Mouse (Mus musculus): ENCODE results near the gene Dop1a. TPM values are rescaled to one million over a fixed set of nuclear protein-coding genes. Genes with fewer than 3 reads are reported as not detected.
A peak's percentile ranks its signal among the peaks of the same experiment; 100 is the strongest.

The Dop1a gene
- polyA plus RNA-seq, 1 experiment from 2014 or later: 10.0 TPM

DNA sequence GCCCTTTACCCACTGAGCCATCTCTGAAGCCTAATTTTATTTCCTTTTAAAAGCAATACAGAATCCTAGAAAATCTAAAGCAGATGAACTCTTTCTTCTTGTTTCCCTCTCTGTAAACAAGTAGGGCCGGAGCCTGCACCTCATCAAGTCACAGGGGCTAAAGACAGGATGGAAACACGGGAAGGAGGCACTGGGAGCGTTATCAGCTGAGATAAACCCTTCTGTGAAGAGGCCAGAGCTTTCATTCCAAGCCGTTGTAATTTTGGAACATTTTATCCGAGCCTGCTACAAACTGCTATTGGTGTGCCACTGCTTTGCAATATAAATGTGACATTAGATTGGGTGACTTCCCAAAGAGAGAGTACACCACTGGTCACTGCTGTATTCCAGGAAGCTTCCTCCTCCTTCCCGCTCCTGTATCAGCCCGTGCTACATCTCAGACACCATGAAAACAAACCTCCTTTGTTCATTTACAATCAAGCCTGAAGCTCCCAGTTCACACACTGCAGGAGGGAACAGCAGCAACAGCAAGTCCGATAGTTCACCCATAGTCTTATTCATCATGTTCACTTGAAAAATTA lies 132.9 kb downstream of the Dop1a start:
- Histone ChIP-seq H3K36me3 (ENCODE audit: control insufficient read depth, insufficient read depth) (no peaks in the 10 kb centered on the region; the same call in 1 of the 2 replicates), H3K4me3 (ENCODE audit: low read depth, low read length) (no peak overlapping the region), H3K9me3 (ENCODE audit: control insufficient read depth) (no peaks in the 10 kb centered on the region), H3K27ac (ENCODE audit: low read depth, low read length) (no peak overlapping the region), H3K27me3 (replicated peaks; ENCODE audit: control insufficient read depth, insufficient read depth, low read length) (no peaks in the 10 kb centered on the region), H3K4me1 (replicated peaks; ENCODE audit: control insufficient read depth, insufficient read depth, low read length) (no peaks in the 10 kb centered on the region), H3K4me2 (replicated peaks; ENCODE audit: low read depth) (no peak overlapping the region), H3K9ac (ENCODE audit: low read depth, low read length) (no peak overlapping the region)
- 24% methylated on average over 8 of the region's 8 CpGs for WGBS
- ATAC-seq: peak; percentile 68; the same call in 1 of the 2 replicates
- no peak for TF ChIP-seq CTCF (IDR thresholded peaks at IDR 0.05; ENCODE audit: low read depth)

Other genes starting within 250 kb of the Dop1a start
- gene Ube2cbp, start 2.2 kb upstream of the Dop1a start, polyA plus RNA-seq (2015; fragmentation: Nextera tagmentation; extraction: Ambion mirVana): 1.6 and 2.1 TPM in 2 replicates
- gene Pgm3, start 104.7 kb downstream of the Dop1a start, polyA plus RNA-seq (2015; fragmentation: Nextera tagmentation; extraction: Ambion mirVana): 84.4 and 85.0 TPM in 2 replicates
- 5.8 and 6.5 TPM in 2 replicates for gene Rwdd2a, start 104.8 kb downstream of the Dop1a start, polyA plus RNA-seq (2015; fragmentation: Nextera tagmentation; extraction: Ambion mirVana)
- 51.6 and 55.2 TPM in 2 replicates for gene Me1, start 228.8 kb downstream of the Dop1a start, polyA plus RNA-seq (2015; fragmentation: Nextera tagmentation; extraction: Ambion mirVana)

Data from intestine, postnatal 0 days (tissue).